Mouse (Mus musculus): ENCODE measurements around the gene Tmem131. TPM values are rescaled to one million over a fixed set of nuclear protein-coding genes. Genes with fewer than 3 reads are reported as not detected.
"Not testable (repeated sequence)": the region's sequence is repeated elsewhere in the genome, so short reads cannot be mapped to it uniquely, and the experiment has no call there.

Gene Tmem131
- polyA plus RNA-seq, 1 experiment from 2014 or later: 19.9 TPM

GRCm38 (mm10) chr1:36845031-36845430 is 98.4 kb downstream of the Tmem131 start:
- Histone ChIP-seq H3K27ac (no peak overlapping the region), H3K36me3 (peaks cover 8% of the 10 kb centered on the region; the same call in 1 of the 2 replicates), H3K4me3 (no peak overlapping the region), H3K9me3 (no peaks in the 10 kb centered on the region), H3K4me2 (replicated peaks) (no peak overlapping the region), H3K9ac (no peak overlapping the region), H3K27me3 (no peaks in the 10 kb centered on the region), H3K4me1 (peaks cover 7% of the 10 kb centered on the region)
- WGBS: 45% methylated on average over 5 of the region's 5 CpGs
- no peak for ATAC-seq (ENCODE audit: insufficient number of reproducible peaks, insufficient read depth, low FRiP score, low TSS enrichment)

GRCm38 (mm10) chr1:36841806-36842205 is 101.7 kb downstream of the Tmem131 start:
- WGBS: 59% methylated on average over 1 of the region's 1 CpGs
- H3K4me2 ChIP-seq (replicated peaks): no peak overlapping the region
- peaks cover 7% of the 10 kb centered on the region for H3K4me1 ChIP-seq
- ATAC-seq (ENCODE audit: insufficient number of reproducible peaks, insufficient read depth, low FRiP score, low TSS enrichment): no peak
- H3K4me3 ChIP-seq: no peak overlapping the region
- no peaks in the 10 kb centered on the region for H3K9me3 ChIP-seq
- peaks cover 23% of the 10 kb centered on the region for H3K36me3 ChIP-seq
- H3K27ac ChIP-seq: no peak overlapping the region
- H3K27me3 ChIP-seq: no peaks in the 10 kb centered on the region
- H3K9ac ChIP-seq: no peak overlapping the region

GRCm38 (mm10) chr1:36840959-36841358 is 102.5 kb downstream of the Tmem131 start:
- no peak for ATAC-seq (ENCODE audit: insufficient number of reproducible peaks, insufficient read depth, low FRiP score, low TSS enrichment)
- Histone ChIP-seq H3K9me3 (no peaks in the 10 kb centered on the region), H3K4me1 (peaks cover 7% of the 10 kb centered on the region), H3K9ac (no peak overlapping the region), H3K4me2 (replicated peaks) (no peak overlapping the region), H3K36me3 (peaks cover 28% of the 10 kb centered on the region), H3K4me3 (no peak overlapping the region), H3K27me3 (no peaks in the 10 kb centered on the region), H3K27ac (no peak overlapping the region)
- 95% methylated on average over 2 of the region's 2 CpGs for WGBS

- peaks cover 33% of the 10 kb centered on the region for H3K36me3 ChIP-seq
- no peak overlapping the region for H3K4me2 ChIP-seq (replicated peaks)
- no peaks in the 10 kb centered on the region for H3K9me3 ChIP-seq
- H3K9ac ChIP-seq: no peak overlapping the region
- no peaks in the 10 kb centered on the region for H3K27me3 ChIP-seq
- H3K27ac ChIP-seq: no peak overlapping the region
- H3K4me1 ChIP-seq: peaks cover 2% of the 10 kb centered on the region; the same call in 1 of the 2 replicates
- WGBS: 91% methylated on average over 3 of the region's 3 CpGs
- H3K4me3 ChIP-seq: no peak overlapping the region
- ATAC-seq (ENCODE audit: insufficient number of reproducible peaks, insufficient read depth, low FRiP score, low TSS enrichment): no peak
Measured at GRCm38 (mm10) chr1:36839858-36840257, 103.6 kb downstream of the Tmem131 start.

GRCm38 (mm10) chr1:36836274-36836954 is 107.1 kb downstream of the Tmem131 start:
- Histone ChIP-seq H3K4me1 (peaks cover 2% of the 10 kb centered on the region; the same call in 1 of the 2 replicates), H3K36me3 (peaks cover 55% of the 10 kb centered on the region), H3K4me2 (replicated peaks) (no peak overlapping the region), H3K27me3 (no peaks in the 10 kb centered on the region), H3K9ac (no peak overlapping the region), H3K27ac (no peak overlapping the region), H3K4me3 (no peak overlapping the region), H3K9me3 (no peaks in the 10 kb centered on the region)
- WGBS: 87% methylated on average over 12 of the region's 12 CpGs
- ATAC-seq (ENCODE audit: insufficient number of reproducible peaks, insufficient read depth, low FRiP score, low TSS enrichment): no peak

- H3K4me2 ChIP-seq (replicated peaks): no peak overlapping the region
- no peak overlapping the region for H3K27ac ChIP-seq
- H3K9ac ChIP-seq: no peak overlapping the region
- peaks cover 8% of the 10 kb centered on the region; the same call in 1 of the 2 replicates for H3K4me1 ChIP-seq
- H3K4me3 ChIP-seq: no peak overlapping the region
- no peak for ATAC-seq (ENCODE audit: insufficient number of reproducible peaks, insufficient read depth, low FRiP score, low TSS enrichment)
- H3K36me3 ChIP-seq: peaks cover 60% of the 10 kb centered on the region
- WGBS: 92% methylated on average over 3 of the region's 3 CpGs
- H3K27me3 ChIP-seq: no peaks in the 10 kb centered on the region
- no peaks in the 10 kb centered on the region for H3K9me3 ChIP-seq
Measured at GRCm38 (mm10) chr1:36835593-36835992, 107.9 kb downstream of the Tmem131 start.

- H3K9me3 ChIP-seq: no peaks in the 10 kb centered on the region
- no peaks in the 10 kb centered on the region for H3K27me3 ChIP-seq
- ATAC-seq (ENCODE audit: insufficient number of reproducible peaks, insufficient read depth, low FRiP score, low TSS enrichment): no peak
- WGBS: 89% methylated on average over 7 of the region's 7 CpGs
- H3K36me3 ChIP-seq: peaks cover 47% of the 10 kb centered on the region
- no peak overlapping the region for H3K4me2 ChIP-seq (replicated peaks)
- H3K4me1 ChIP-seq: peaks cover 8% of the 10 kb centered on the region; the same call in 1 of the 2 replicates
- H3K4me3 ChIP-seq: no peak overlapping the region
- no peak overlapping the region for H3K27ac ChIP-seq
- H3K9ac ChIP-seq: no peak overlapping the region
Measured at GRCm38 (mm10) chr1:36834090-36834489, 109.4 kb downstream of the Tmem131 start.

GRCm38 (mm10) chr1:36830913-36831866 is 112.3 kb downstream of the Tmem131 start:
- Histone ChIP-seq H3K36me3 (peaks cover 54% of the 10 kb centered on the region), H3K27ac (peak overlapping the region; percentile 57; the same call in 1 of the 2 replicates), H3K27me3 (no peaks in the 10 kb centered on the region), H3K9me3 (no peaks in the 10 kb centered on the region), H3K9ac (no peak overlapping the region), H3K4me3 (no peak overlapping the region), H3K4me2 (replicated peaks) (no peak overlapping the region), H3K4me1 (peaks cover 8% of the 10 kb centered on the region; the same call in 1 of the 2 replicates)
- no peak for ATAC-seq (ENCODE audit: insufficient number of reproducible peaks, insufficient read depth, low FRiP score, low TSS enrichment)
- 54% methylated on average over 14 of the region's 14 CpGs for WGBS

GRCm38 (mm10) chr1:36824356-36824755 is 119.1 kb downstream of the Tmem131 start:
- WGBS: 88% methylated on average over 5 of the region's 5 CpGs
- Histone ChIP-seq H3K4me1 (no peaks in the 10 kb centered on the region), H3K27me3 (no peaks in the 10 kb centered on the region), H3K4me3 (no peak overlapping the region), H3K27ac (no peak overlapping the region), H3K9ac (no peak overlapping the region), H3K9me3 (no peaks in the 10 kb centered on the region), H3K36me3 (peaks cover 68% of the 10 kb centered on the region), H3K4me2 (replicated peaks) (no peak overlapping the region)
- ATAC-seq (ENCODE audit: insufficient number of reproducible peaks, insufficient read depth, low FRiP score, low TSS enrichment): no peak

GRCm38 (mm10) chr1:36821918-36822317 is 121.5 kb downstream of the Tmem131 start:
- H3K27ac ChIP-seq; H3K9ac ChIP-seq; H3K4me2 ChIP-seq (replicated peaks); H3K4me3 ChIP-seq; ATAC-seq (ENCODE audit: insufficient number of reproducible peaks, insufficient read depth, low FRiP score, low TSS enrichment); H3K27me3 ChIP-seq; H3K4me1 ChIP-seq; H3K9me3 ChIP-seq: not testable (repeated sequence)
- WGBS: 91% methylated on average over 4 of the region's 4 CpGs
- H3K36me3 ChIP-seq: peaks cover 77% of the 10 kb centered on the region

- Histone ChIP-seq H3K27ac (no peak overlapping the region), H3K9ac (no peak overlapping the region), H3K9me3 (no peaks in the 10 kb centered on the region), H3K27me3 (no peaks in the 10 kb centered on the region), H3K4me2 (replicated peaks) (no peak overlapping the region), H3K36me3 (peaks cover 76% of the 10 kb centered on the region), H3K4me3 (no peak overlapping the region), H3K4me1 (no peaks in the 10 kb centered on the region)
- WGBS: 96% methylated on average over 6 of the region's 6 CpGs
- no peak for ATAC-seq (ENCODE audit: insufficient number of reproducible peaks, insufficient read depth, low FRiP score, low TSS enrichment)
Measured at GRCm38 (mm10) chr1:36815166-36815565, 128.3 kb downstream of the Tmem131 start.

All from embryonic facial prominence, embryonic 12.5 days (tissue).